Mouse (Mus musculus) activated CD4-positive, CD25-positive, alpha-beta regulatory T cell, adult 4 months (primary cell): Measurements from ENCODE around the gene Fras1. TPM values are rescaled to one million over a fixed set of nuclear protein-coding genes. Genes with fewer than 3 reads are reported as not detected.

Source experiments
- ATAC-seq: one replicate; pipeline ENCODE4 v1.8.0; 2017
- polyA plus RNA-seq, 2 experiments: library from polyadenylated mRNA; unstranded; fragments of 100-300 nt; shearing (Covaris generic); gene quantifications; one replicate each; pipeline ENCODE4 v1.2.1; 2017

The Fras1 gene
- under 1 TPM in 1 of 2 experiments, not detected in 1; 0.22 TPM for polyA plus RNA-seq

- no peak for ATAC-seq
Observed at GRCm38 (mm10) chr5:96373567-96373985, at the start of gene Fras1. Gene Fras1, plus strand, starts transcription at chr5:96373955.

GRCm38 (mm10) chr5:96331048-96331737 lies 42.6 kb upstream of the Fras1 start:
- ATAC-seq, result no peak

- ATAC-seq, result no peak
Observed at GRCm38 (mm10) chr5:96331738-96332070, 42.1 kb upstream of the Fras1 start.

GRCm38 (mm10) chr5:96333963-96334362 lies 39.8 kb upstream of the Fras1 start:
- no peak for ATAC-seq

GRCm38 (mm10) chr5:96340564-96340963 lies 33.2 kb upstream of the Fras1 start:
- ATAC-seq, result no peak

- no peak for ATAC-seq
Observed at GRCm38 (mm10) chr5:96344983-96345382, 28.8 kb upstream of the Fras1 start.

- no peak for ATAC-seq
Observed at GRCm38 (mm10) chr5:96351963-96352362, 21.8 kb upstream of the Fras1 start.

- ATAC-seq, result no peak
Observed at GRCm38 (mm10) chr5:96363950-96364349, 9.8 kb upstream of the Fras1 start.

GRCm38 (mm10) chr5:96365590-96365989 lies 8.2 kb upstream of the Fras1 start:
- no peak for ATAC-seq

- ATAC-seq, result no peak
Observed at GRCm38 (mm10) chr5:96367260-96367659, 6.5 kb upstream of the Fras1 start.

GRCm38 (mm10) chr5:96373106-96373505 lies 649 bp upstream of the Fras1 start:
- ATAC-seq, result no peak

- ATAC-seq, result no peak
Observed at GRCm38 (mm10) chr5:96373986-96374901, 489 bp downstream of the Fras1 start.

- ATAC-seq, result no peak
Observed at GRCm38 (mm10) chr5:96375391-96375831, 1.7 kb downstream of the Fras1 start.

GRCm38 (mm10) chr5:96376216-96376615 lies 2.5 kb downstream of the Fras1 start:
- no peak for ATAC-seq

- no peak for ATAC-seq
Observed at GRCm38 (mm10) chr5:96386138-96386933, 12.6 kb downstream of the Fras1 start.

- ATAC-seq, result no peak
Observed at GRCm38 (mm10) chr5:96388306-96388705, 14.6 kb downstream of the Fras1 start.

GRCm38 (mm10) chr5:96389963-96390623 lies 16.3 kb downstream of the Fras1 start:
- no peak for ATAC-seq

GRCm38 (mm10) chr5:96391086-96391485 lies 17.3 kb downstream of the Fras1 start:
- ATAC-seq, result no peak

GRCm38 (mm10) chr5:96394947-96395346 lies 21.2 kb downstream of the Fras1 start:
- ATAC-seq, result no peak

- ATAC-seq, result no peak
Observed at GRCm38 (mm10) chr5:96395786-96396650, 22.3 kb downstream of the Fras1 start.

- ATAC-seq, result no peak
Observed at GRCm38 (mm10) chr5:96402555-96402954, 28.8 kb downstream of the Fras1 start.
